Mouse (Mus musculus): ENCODE measurements around the gene Nop2.

GRCm38 (mm10) chr6:125165328-125165891 is 33.7 kb downstream of the Nop2 start:
- TF ChIP-seq POLR2A (IDR thresholded peaks at IDR 0.05; ENCODE audit: low read depth, low read length) (peak; percentile 100), CTCF (IDR thresholded peaks at IDR 0.05; ENCODE audit: extremely low read depth, insufficient read length, insufficient replicate concordance, low read depth, low read length) (no peak)

Data from small intestine, adult 2 months (tissue).